Mouse (Mus musculus) embryonic facial prominence, embryonic 11.5 days (tissue): ENCODE results near the gene Pcnx3. TPM values are rescaled to one million over a fixed set of nuclear protein-coding genes. Genes with fewer than 3 reads are reported as not detected.

Source experiments
- ATAC-seq: fragments of 200-750 bp; cut with Nextera tagmentation; replicated peaks from 2 replicates; pipeline ENCODE4 v1.8.0; 2017; ENCODE audit warnings: low read depth; ENCODE audit not compliant: insufficient number of reproducible peaks, low FRiP score, low TSS enrichment
- DNase-seq: peaks from one replicate; pipeline ENCODE4 v3.0.0-alpha.2; 2015; ENCODE audit warnings: low spot score
- H3K27ac ChIP-seq: fragments of 300-500 bp; sonication (generic); replicated peaks from 2 replicates; pipeline ENCODE4 v1.5.1; 2014; ENCODE audit warnings: mild to moderate bottlenecking, low read depth, low read length, control low read depth
- H3K27me3 ChIP-seq: fragments of 300-500 bp; sonication (generic); 2 replicates; pipeline ENCODE4 v1.6.1; 2014; ENCODE audit warnings: mild to moderate bottlenecking, low read length, moderate library complexity, mixed read lengths; ENCODE audit not compliant: control insufficient read depth, insufficient read depth
- H3K36me3 ChIP-seq: fragments of 300-500 bp; sonication (generic); replicated peaks from 2 replicates; pipeline ENCODE4 v1.6.1; 2014; ENCODE audit warnings: low read depth, mild to moderate bottlenecking, low read length, moderate library complexity, mixed read lengths; ENCODE audit not compliant: control insufficient read depth, insufficient read depth
- H3K4me1 ChIP-seq: fragments of 300-500 bp; sonication (generic); 2 replicates; pipeline ENCODE4 v1.6.1; 2014; ENCODE audit warnings: low read length, mixed read lengths; ENCODE audit not compliant: control insufficient read depth, insufficient read depth
- H3K4me2 ChIP-seq: fragments of 300-500 bp; sonication (generic); 2 replicates; pipeline ENCODE4 v1.6.1; 2014; ENCODE audit warnings: low read depth, mild to moderate bottlenecking, control low read depth, low read length, moderate library complexity
- H3K4me3 ChIP-seq: fragments of 300-500 bp; sonication (generic); 2 replicates; pipeline ENCODE4 v1.5.1; 2014; ENCODE audit warnings: low read depth, low read length, control low read depth
- H3K9ac ChIP-seq: fragments of 300-500 bp; sonication (generic); replicated peaks from 2 replicates; pipeline ENCODE4 v1.6.1; 2014; ENCODE audit warnings: mild to moderate bottlenecking, control low read depth, low read length
- H3K9me3 ChIP-seq: fragments of 300-500 bp; sonication (generic); replicated peaks from 2 replicates; pipeline ENCODE4 v1.6.1; 2016; ENCODE audit warnings: mild to moderate bottlenecking, low read length, inconsistent platforms, mixed read lengths; ENCODE audit not compliant: control insufficient read depth
- WGBS: fragments of 180-500 bp; shearing (Covaris S2); extraction: QIAGEN DNeasy Blood & Tissue Kit; methylation state at CpG from one replicate; pipeline ENCODE4 v1.1.7; 2014; 5-methylcytosine and 5-hydroxymethylcytosine counted together
- microRNA-seq: library from miRNA; unstranded; fragments of <30 nt; microRNA quantifications from one replicate; pipeline ENCODE4, GENCODE M21; 2016; ENCODE audit warnings: borderline number of aligned reads
- polyA plus RNA-seq: library from polyadenylated mRNA; unstranded; fragments of >200 nt; fragmentation: Nextera tagmentation; extraction: Ambion mirVana; gene quantifications from 2 replicates; pipeline ENCODE4 v1.2.1, GENCODE M21; 2014

The Pcnx3 gene
- polyA plus RNA-seq, 1 experiment from 2014 or later: 17.5 TPM

- no peak for DNase-seq
- Histone ChIP-seq H3K9ac (no peak overlapping the region), H3K27me3 (no peaks in the 10 kb centered on the region), H3K9me3 (no peaks in the 10 kb centered on the region), H3K36me3 (no peaks in the 10 kb centered on the region), H3K4me1 (no peaks in the 10 kb centered on the region), H3K27ac (no peak overlapping the region), H3K4me2 (no peak overlapping the region), H3K4me3 (no peak overlapping the region)
- no peak for ATAC-seq
Measured at GRCm38 (mm10) chr19:5629907-5630306, 58.8 kb downstream of the Pcnx3 start.

- no peak for DNase-seq
- no peaks in the 10 kb centered on the region for H3K4me1 ChIP-seq
- no peak overlapping the region for H3K4me2 ChIP-seq
- no peak overlapping the region for H3K4me3 ChIP-seq
- H3K36me3 ChIP-seq: no peaks in the 10 kb centered on the region
- 81% methylated on average over 8 of the region's 8 CpGs for WGBS
- no peak for ATAC-seq
- no peak overlapping the region for H3K27ac ChIP-seq
- H3K27me3 ChIP-seq: no peaks in the 10 kb centered on the region
- H3K9me3 ChIP-seq: no peaks in the 10 kb centered on the region
- H3K9ac ChIP-seq: no peak overlapping the region
Measured at GRCm38 (mm10) chr19:5625311-5625710, 63.4 kb downstream of the Pcnx3 start.

GRCm38 (mm10) chr19:5621884-5622283 is 66.8 kb downstream of the Pcnx3 start:
- Histone ChIP-seq H3K4me1 (no peaks in the 10 kb centered on the region), H3K27me3 (no peaks in the 10 kb centered on the region), H3K9ac (no peak overlapping the region), H3K9me3 (no peaks in the 10 kb centered on the region), H3K4me3 (no peak overlapping the region), H3K36me3 (no peaks in the 10 kb centered on the region), H3K4me2 (no peak overlapping the region), H3K27ac (no peak overlapping the region)
- ATAC-seq (no peak), DNase-seq (no peak)
- 85% methylated on average over 5 of the region's 5 CpGs for WGBS

GRCm38 (mm10) chr19:5620007-5620406 is 68.7 kb downstream of the Pcnx3 start:
- 87% methylated on average over 4 of the region's 4 CpGs for WGBS
- Histone ChIP-seq H3K4me3 (no peak overlapping the region), H3K4me1 (no peaks in the 10 kb centered on the region), H3K4me2 (no peak overlapping the region), H3K27me3 (no peaks in the 10 kb centered on the region), H3K36me3 (no peaks in the 10 kb centered on the region), H3K9ac (no peak overlapping the region), H3K27ac (no peak overlapping the region), H3K9me3 (no peaks in the 10 kb centered on the region)
- no peak for ATAC-seq
- no peak for DNase-seq

- no peak overlapping the region for H3K4me3 ChIP-seq
- no peak overlapping the region for H3K27ac ChIP-seq
- no peak overlapping the region for H3K4me2 ChIP-seq
- WGBS: 73% methylated on average over 2 of the region's 2 CpGs
- DNase-seq (no peak), ATAC-seq (no peak)
- no peak overlapping the region for H3K9ac ChIP-seq
- no peaks in the 10 kb centered on the region for H3K36me3 ChIP-seq
- no peaks in the 10 kb centered on the region for H3K4me1 ChIP-seq
- no peaks in the 10 kb centered on the region for H3K27me3 ChIP-seq
- H3K9me3 ChIP-seq: no peaks in the 10 kb centered on the region
Measured at GRCm38 (mm10) chr19:5614953-5615352, 73.8 kb downstream of the Pcnx3 start.

Small RNA genes lying within 50 kb of the gene (microRNA-seq; reads per million reads assigned to microRNA genes)
- not detected for gene Mir6987

Other genes with a start within 250 kb of the Pcnx3 start
- gene Fosl1, start 241.4 kb downstream of the Pcnx3 start, polyA plus RNA-seq: not detected in 2 replicates
- 7.5 and 7.8 TPM in 2 replicates for gene Ccdc85b, start 231.0 kb downstream of the Pcnx3 start, polyA plus RNA-seq
- gene Fibp, start 228.3 kb downstream of the Pcnx3 start, polyA plus RNA-seq: 105 and 115 TPM in 2 replicates
- 1.1 and 1.4 TPM in 2 replicates for gene Ctsw, start 220.4 kb downstream of the Pcnx3 start, polyA plus RNA-seq
- 80.9 and 91.9 TPM in 2 replicates for gene Efemp2, start 215.0 kb downstream of the Pcnx3 start, polyA plus RNA-seq
- 29.6 and 39.2 TPM in 2 replicates for gene Mus81, start 200.5 kb downstream of the Pcnx3 start, polyA plus RNA-seq
- 3,308 and 3,397 TPM in 2 replicates for gene Cfl1, start 198.5 kb downstream of the Pcnx3 start, polyA plus RNA-seq
- gene 1700020D05Rik, start 185.1 kb downstream of the Pcnx3 start, polyA plus RNA-seq: not detected in 2 replicates
- gene Snx32, start 178.4 kb downstream of the Pcnx3 start, polyA plus RNA-seq: 8.7 and 9.8 TPM in 2 replicates
- gene Ovol1, start 128.3 kb downstream of the Pcnx3 start, polyA plus RNA-seq: 0.62 and 1.4 TPM in 2 replicates
- 1.7 and 2.1 TPM in 2 replicates for gene Ap5b1, start 120.9 kb downstream of the Pcnx3 start, polyA plus RNA-seq
- 156 and 157 TPM in 2 replicates for gene Rnaseh2c, start 87.0 kb downstream of the Pcnx3 start, polyA plus RNA-seq
- gene Kat5, start 78.7 kb downstream of the Pcnx3 start, polyA plus RNA-seq: 28.9 and 32.2 TPM in 2 replicates
- 37.0 and 39.1 TPM in 2 replicates for gene Rela, start 51.4 kb downstream of the Pcnx3 start, polyA plus RNA-seq
- gene Sipa1, start 25.2 kb downstream of the Pcnx3 start, polyA plus RNA-seq: 12.4 and 13.2 TPM in 2 replicates
- 13.1 and 14.6 TPM in 2 replicates for gene Map3k11, start 166 bp downstream of the Pcnx3 start, polyA plus RNA-seq
- gene Kcnk7, start 15.5 kb upstream of the Pcnx3 start, polyA plus RNA-seq: not detected in 2 replicates
- 4.5 and 5.5 TPM in 2 replicates for gene Ehbp1l1, start 37.4 kb upstream of the Pcnx3 start, polyA plus RNA-seq
- 137 and 151 TPM in 2 replicates for gene Fam89b, start 40.7 kb upstream of the Pcnx3 start, polyA plus RNA-seq
- 5.9 and 9.5 TPM in 2 replicates for gene Ltbp3, start 52.0 kb upstream of the Pcnx3 start, polyA plus RNA-seq
- 53.9 and 55.0 TPM in 2 replicates for gene Scyl1, start 82.5 kb upstream of the Pcnx3 start, polyA plus RNA-seq
- gene Frmd8, start 186.4 kb upstream of the Pcnx3 start, polyA plus RNA-seq: 15.8 and 17.6 TPM in 2 replicates
- 0.87 and 1.1 TPM in 2 replicates for gene Slc25a45, start 188.9 kb upstream of the Pcnx3 start, polyA plus RNA-seq
- gene Tigd3, start 205.2 kb upstream of the Pcnx3 start, polyA plus RNA-seq: 4.0 and 4.3 TPM in 2 replicates
- gene Dpf2, start 224.1 kb upstream of the Pcnx3 start, polyA plus RNA-seq: 202 and 213 TPM in 2 replicates
- gene Cdc42ep2, start 235.9 kb upstream of the Pcnx3 start, polyA plus RNA-seq: 2.4 and 2.7 TPM in 2 replicates